Mouse (Mus musculus): ENCODE data around the gene Cdca7. TPM values are rescaled to one million over a fixed set of nuclear protein-coding genes. Genes with fewer than 3 reads are reported as not detected.

The Cdca7 gene
- total RNA-seq, 2 experiments from 2014 or later = 3.2 to 4.0 TPM

Other genes with a start within 250 kb of the Cdca7 start
- gene Map3k20, start 190.5 kb upstream of the Cdca7 start, total RNA-seq (2021) = 10 to 100 TPM in 1 of 2 experiments, 1 to 10 TPM in 1; 8.7 to 10.1 TPM